Mouse (Mus musculus) limb, embryonic 10.5 days (tissue): ENCODE results near the gene Kyat1. TPM values are rescaled to one million over a fixed set of nuclear protein-coding genes. Genes with fewer than 3 reads are reported as not detected.
"Not testable (repeated sequence)": the region's sequence is repeated elsewhere in the genome, so short reads cannot be mapped to it uniquely, and the experiment has no call there.

ENCODE experiments used
- DNase-seq: peaks from one replicate; pipeline ENCODE4 v3.0.0-alpha.2; 2017; ENCODE audit warnings: low spot score
- H3K27ac ChIP-seq: fragments of 300-500 bp; sonication (generic); 2 replicates; pipeline ENCODE4 v1.5.1; 2016; ENCODE audit warnings: mild to moderate bottlenecking
- H3K27me3 ChIP-seq: fragments of 300-500 bp; sonication (generic); 2 replicates; pipeline ENCODE4 v1.6.1; 2016; ENCODE audit warnings: low read depth, mild to moderate bottlenecking; ENCODE audit not compliant: poor library complexity, severe bottlenecking
- H3K36me3 ChIP-seq: fragments of 300-500 bp; sonication (generic); 2 replicates; pipeline ENCODE4 v1.6.1; 2016; ENCODE audit warnings: mild to moderate bottlenecking, moderate library complexity
- H3K4me1 ChIP-seq: fragments of 300-500 bp; sonication (generic); 2 replicates; pipeline ENCODE4 v1.6.1; 2016
- H3K4me3 ChIP-seq: fragments of 300-500 bp; sonication (generic); 2 replicates; pipeline ENCODE4 v1.5.1; 2016; ENCODE audit warnings: mild to moderate bottlenecking, moderate library complexity
- H3K9me3 ChIP-seq: fragments of 300-500 bp; sonication (generic); replicated peaks from 2 replicates; pipeline ENCODE4 v1.6.1; 2016; ENCODE audit warnings: mild to moderate bottlenecking
- WGBS: fragments of 180-500 bp; shearing (Covaris S2); methylation state at CpG from one replicate; pipeline ENCODE4 v1.1.7; 2016; 5-methylcytosine and 5-hydroxymethylcytosine counted together
- polyA plus RNA-seq: library from polyadenylated mRNA; unstranded; fragments of >200 nt; fragmentation: Nextera tagmentation; extraction: Ambion mirVana; gene quantifications from 2 replicates; pipeline ENCODE4 v1.2.1, GENCODE M21; 2016

Gene Kyat1
- polyA plus RNA-seq, 1 experiment from 2014 or later = 8.4 TPM

DNA sequence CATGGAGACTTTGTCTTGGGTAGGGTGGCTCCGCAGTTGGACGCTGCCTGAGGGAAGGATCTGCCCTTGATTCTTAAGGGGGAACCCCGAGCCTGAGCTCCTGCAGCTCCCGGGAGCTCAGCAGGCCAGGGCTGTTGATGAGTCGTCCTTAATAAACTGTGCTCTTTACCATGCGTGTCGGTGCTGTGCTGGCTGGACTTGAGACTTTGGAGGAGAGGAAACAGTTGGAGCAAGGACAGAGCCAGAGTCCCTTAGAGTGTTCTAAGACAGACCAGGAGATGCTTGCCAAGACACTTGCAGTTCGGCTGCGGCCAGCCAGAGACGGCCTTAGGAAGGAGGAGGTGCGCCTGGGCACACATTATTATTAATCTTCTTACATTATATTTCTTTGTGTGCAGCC is 53.8 kb downstream of the Kyat1 start:
- Histone ChIP-seq H3K36me3 (peaks cover 52% of the 10 kb centered on the region), H3K4me1 (no peaks in the 10 kb centered on the region), H3K4me3 (no peak overlapping the region), H3K27ac (no peak overlapping the region), H3K27me3 (no peaks in the 10 kb centered on the region), H3K9me3 (no peaks in the 10 kb centered on the region)
- DNase-seq = no peak
- 92% methylated on average over 11 of the region's 11 CpGs for WGBS

DNA sequence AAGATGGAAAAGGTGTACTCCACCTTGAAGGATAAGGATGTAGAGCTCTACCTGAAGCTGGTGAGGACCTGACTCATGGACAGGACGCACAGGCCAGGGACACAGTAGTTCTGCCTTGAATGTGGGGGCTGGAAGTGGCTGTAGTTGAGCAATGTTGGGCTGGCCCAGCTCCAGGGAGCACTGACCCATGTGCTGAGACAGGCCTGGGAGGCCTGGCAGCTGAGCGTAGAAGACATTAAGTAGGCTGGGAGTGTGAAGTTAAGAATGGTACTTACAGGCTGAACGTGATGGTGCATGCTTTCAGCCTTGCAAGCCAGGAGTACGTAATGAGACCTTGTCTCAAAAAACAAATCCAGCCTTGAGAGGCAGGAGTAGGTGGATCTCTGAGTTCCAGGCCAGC is 58.2 kb downstream of the Kyat1 start:
- Histone ChIP-seq H3K27me3 (no peaks in the 10 kb centered on the region), H3K4me3 (no peak overlapping the region), H3K36me3 (peaks cover 96% of the 10 kb centered on the region), H3K27ac (no peak overlapping the region), H3K9me3 (no peaks in the 10 kb centered on the region), H3K4me1 (no peaks in the 10 kb centered on the region)
- 97% methylated on average over 4 of the region's 4 CpGs for WGBS
- DNase-seq = no peak

DNA sequence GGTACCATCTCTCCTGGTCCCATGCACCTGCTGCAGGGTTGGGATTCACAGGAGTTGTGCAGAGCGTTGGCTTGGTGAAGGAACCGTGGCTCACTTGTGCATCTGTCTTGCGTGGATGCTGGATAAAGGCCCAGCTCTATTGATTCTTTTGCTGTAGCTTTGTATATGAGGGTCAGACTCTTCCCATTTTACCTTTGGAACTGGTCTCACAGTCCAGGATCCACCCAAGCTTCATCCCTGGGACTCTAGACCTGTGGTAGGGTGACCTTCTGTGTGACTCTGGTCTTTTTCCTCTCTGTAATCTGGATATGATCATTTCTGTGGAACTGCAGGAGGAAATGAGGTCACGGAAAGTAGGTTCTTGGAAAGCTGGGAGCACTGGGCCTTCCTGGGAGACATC is 61.2 kb downstream of the Kyat1 start:
- Histone ChIP-seq H3K27ac (no peak overlapping the region), H3K4me1 (no peaks in the 10 kb centered on the region), H3K9me3 (no peaks in the 10 kb centered on the region), H3K4me3 (no peak overlapping the region), H3K36me3 (peaks cover 99% of the 10 kb centered on the region), H3K27me3 (no peaks in the 10 kb centered on the region)
- DNase-seq = no peak
- WGBS = 95% methylated on average over 4 of the region's 4 CpGs

DNA sequence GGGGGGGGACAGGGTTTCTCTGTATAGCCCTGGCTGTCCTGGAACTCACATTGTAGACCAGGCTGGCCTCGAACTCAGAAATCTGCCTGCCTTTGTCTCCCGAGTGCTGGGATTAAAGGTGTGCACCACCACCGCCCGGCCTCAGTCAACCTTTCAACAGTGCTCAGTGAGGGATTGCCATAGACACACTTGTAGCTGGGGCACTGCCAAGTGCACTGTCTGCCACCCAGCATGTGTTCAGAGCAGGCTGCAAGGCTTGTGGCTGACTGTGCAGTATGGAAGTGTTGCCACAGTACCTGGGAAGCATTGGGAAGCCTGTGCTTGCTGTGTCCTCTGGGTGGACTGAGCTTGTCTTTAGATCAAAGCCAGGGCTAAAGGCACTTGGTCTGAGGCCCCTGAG is 65.6 kb downstream of the Kyat1 start:
- H3K4me1 ChIP-seq, DNase-seq, H3K27me3 ChIP-seq, H3K4me3 ChIP-seq, H3K9me3 ChIP-seq, H3K27ac ChIP-seq: not testable (repeated sequence)
- 95% methylated on average over 4 of the region's 4 CpGs for WGBS
- peaks cover 96% of the 10 kb centered on the region for H3K36me3 ChIP-seq

DNA sequence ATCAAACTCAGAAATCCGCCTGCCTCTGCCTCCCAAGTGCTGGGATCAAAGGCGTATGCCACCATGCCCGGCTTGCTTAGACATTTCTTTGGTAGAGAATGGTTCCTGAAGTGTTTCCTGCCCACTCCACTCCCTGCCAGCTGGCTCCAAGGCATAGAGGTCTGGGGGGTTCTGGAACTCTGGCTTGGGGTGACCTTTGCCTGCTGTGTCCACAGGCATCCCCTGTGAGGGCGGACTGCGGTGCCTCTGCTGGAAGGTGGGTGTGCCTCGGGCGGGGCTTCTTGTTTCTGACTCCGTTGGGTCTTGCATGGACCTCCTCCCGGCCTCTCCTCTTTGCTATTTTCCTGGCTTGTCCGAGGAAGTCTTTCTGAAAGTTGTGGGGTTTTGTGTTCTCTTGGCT is 69.2 kb downstream of the Kyat1 start:
- 92% methylated on average over 10 of the region's 10 CpGs for WGBS
- DNase-seq = no peak
- no peak overlapping the region for H3K4me3 ChIP-seq
- H3K4me1 ChIP-seq = peaks cover 27% of the 10 kb centered on the region
- no peaks in the 10 kb centered on the region for H3K9me3 ChIP-seq
- no peaks in the 10 kb centered on the region for H3K27me3 ChIP-seq
- H3K36me3 ChIP-seq = peaks cover 62% of the 10 kb centered on the region
- H3K27ac ChIP-seq = no peak overlapping the region

Other genes starting within 250 kb of the Kyat1 start
- gene Sptan1, start 240.3 kb downstream of the Kyat1 start, polyA plus RNA-seq = 70.6 and 80.4 TPM in 2 replicates
- 38.6 and 45.0 TPM in 2 replicates for gene Wdr34, start 157.0 kb downstream of the Kyat1 start, polyA plus RNA-seq
- gene Set, start 148.5 kb downstream of the Kyat1 start, polyA plus RNA-seq = 854 and 929 TPM in 2 replicates
- gene Pkn3, start 128.2 kb downstream of the Kyat1 start, polyA plus RNA-seq = 13.5 and 14.7 TPM in 2 replicates
- 35.6 and 37.2 TPM in 2 replicates for gene Zdhhc12, start 112.2 kb downstream of the Kyat1 start, polyA plus RNA-seq
- gene Zer1, start 81.3 kb downstream of the Kyat1 start, polyA plus RNA-seq = 6.5 and 9.3 TPM in 2 replicates
- 6.8 and 8.1 TPM in 2 replicates for gene Tbc1d13, start 72.1 kb downstream of the Kyat1 start, polyA plus RNA-seq
- 15.2 and 19.5 TPM in 2 replicates for gene Endog, start 34.4 kb downstream of the Kyat1 start, polyA plus RNA-seq
- 104 and 107 TPM in 2 replicates for gene Spout1, start 27.4 kb downstream of the Kyat1 start, polyA plus RNA-seq
- gene Lrrc8a, start 31.9 kb upstream of the Kyat1 start, polyA plus RNA-seq = 44.4 and 46.0 TPM in 2 replicates
- 0.04 and 0.08 TPM in 2 replicates for gene Gm28035, start 34.7 kb upstream of the Kyat1 start, polyA plus RNA-seq
- 1.4 and 3.3 TPM in 2 replicates for gene Phyhd1, start 60.4 kb upstream of the Kyat1 start, polyA plus RNA-seq
- gene Gm28038, start 75.2 kb upstream of the Kyat1 start, polyA plus RNA-seq = not detected in 2 replicates
- 26.8 and 27.5 TPM in 2 replicates for gene Dolk, start 80.5 kb upstream of the Kyat1 start, polyA plus RNA-seq
- 74.4 and 77.1 TPM in 2 replicates for gene Nup188, start 80.5 kb upstream of the Kyat1 start, polyA plus RNA-seq
- gene Sh3glb2, start 153.5 kb upstream of the Kyat1 start, polyA plus RNA-seq = 76.5 and 90.3 TPM in 2 replicates
- 30.8 and 33.3 TPM in 2 replicates for gene Miga2, start 158.4 kb upstream of the Kyat1 start, polyA plus RNA-seq
- gene Dolpp1, start 186.4 kb upstream of the Kyat1 start, polyA plus RNA-seq = 37.6 and 45.4 TPM in 2 replicates
- 21.9 and 22.9 TPM in 2 replicates for gene Crat, start 210.0 kb upstream of the Kyat1 start, polyA plus RNA-seq
- gene Ptpa, start 210.2 kb upstream of the Kyat1 start, polyA plus RNA-seq = 172 and 177 TPM in 2 replicates